Mouse (Mus musculus) midbrain, embryonic 10.5 days (tissue): ENCODE data around the gene Gm10318. TPM values are rescaled to one million over a fixed set of nuclear protein-coding genes. Genes with fewer than 3 reads are reported as not detected.
A peak's percentile ranks its signal among the peaks of the same experiment; 100 is the strongest.

ENCODE experiments used
- DNase-seq: peaks from one replicate; pipeline ENCODE4 v3.0.0-alpha.2; 2017; ENCODE audit warnings: low spot score
- H3K27ac ChIP-seq: fragments of 300-500 bp; sonication (generic); replicated peaks from 2 replicates; pipeline ENCODE4 v1.5.1; 2016; ENCODE audit warnings: mild to moderate bottlenecking
- H3K27me3 ChIP-seq: fragments of 300-500 bp; sonication (generic); 2 replicates; pipeline ENCODE4 v1.6.1; 2016; ENCODE audit warnings: low read depth, mild to moderate bottlenecking; ENCODE audit not compliant: poor library complexity, severe bottlenecking
- H3K36me3 ChIP-seq: fragments of 300-500 bp; sonication (generic); 2 replicates; pipeline ENCODE4 v1.6.1; 2016; ENCODE audit warnings: mild to moderate bottlenecking, moderate library complexity
- H3K4me1 ChIP-seq: fragments of 300-500 bp; sonication (generic); 2 replicates; pipeline ENCODE4 v1.6.1; 2016
- H3K4me3 ChIP-seq: fragments of 300-500 bp; sonication (generic); 2 replicates; pipeline ENCODE4 v1.5.1; 2016; ENCODE audit warnings: mild to moderate bottlenecking, moderate library complexity
- H3K9me3 ChIP-seq: fragments of 300-500 bp; sonication (generic); replicated peaks from 2 replicates; pipeline ENCODE4 v1.6.1; 2016; ENCODE audit warnings: mild to moderate bottlenecking
- WGBS: fragments of 180-500 bp; shearing (Covaris S2); methylation state at CpG from one replicate; pipeline ENCODE4 v1.1.7; 2016; 5-methylcytosine and 5-hydroxymethylcytosine counted together
- polyA plus RNA-seq: library from polyadenylated mRNA; unstranded; fragments of >200 nt; fragmentation: Nextera tagmentation; extraction: Ambion mirVana; gene quantifications from 2 replicates; pipeline ENCODE4 v1.2.1, GENCODE M21; 2016

The Gm10318 gene
- not detected in 2 replicates for polyA plus RNA-seq

DNA sequence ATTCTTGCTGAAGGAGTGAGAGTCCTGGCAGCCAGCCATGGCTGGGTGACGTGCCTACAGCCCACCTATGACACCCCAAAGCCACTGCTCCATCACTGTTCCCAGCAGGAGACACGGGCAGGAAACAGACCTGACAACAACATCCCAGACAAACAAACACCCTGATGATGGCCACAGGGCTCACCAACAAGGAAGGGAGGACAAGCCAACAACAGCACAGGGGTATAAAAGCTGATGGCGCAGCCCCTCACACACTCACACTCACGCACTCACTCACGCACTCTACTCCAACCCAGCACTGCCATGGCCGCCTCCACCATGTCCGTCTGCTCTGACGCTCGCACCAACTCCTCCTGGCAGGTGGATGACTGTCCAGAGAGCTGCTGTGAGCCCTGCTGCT, at the start of gene Gm10318:
Gene Gm10318 (plus strand): TSS at position 301 of the 400 bp plus-strand sequence.
- Histone ChIP-seq H3K27me3 (no peaks in the 10 kb centered on the region), H3K4me1 (0 out of 2 replicates have a peak, but pooled peaks cover 2% of the 10 kb centered on the region), H3K27ac (peak within 1 kb of the TSS; percentile 55), H3K36me3 (no peaks in the 10 kb centered on the region), H3K4me3 (no peak within 1 kb of the TSS), H3K9me3 (peaks cover 6% of the 10 kb centered on the region; the same call in 1 of the 2 replicates)
- WGBS = 78% methylated on average over 9 of the region's 9 CpGs
- DNase-seq = no peak

DNA sequence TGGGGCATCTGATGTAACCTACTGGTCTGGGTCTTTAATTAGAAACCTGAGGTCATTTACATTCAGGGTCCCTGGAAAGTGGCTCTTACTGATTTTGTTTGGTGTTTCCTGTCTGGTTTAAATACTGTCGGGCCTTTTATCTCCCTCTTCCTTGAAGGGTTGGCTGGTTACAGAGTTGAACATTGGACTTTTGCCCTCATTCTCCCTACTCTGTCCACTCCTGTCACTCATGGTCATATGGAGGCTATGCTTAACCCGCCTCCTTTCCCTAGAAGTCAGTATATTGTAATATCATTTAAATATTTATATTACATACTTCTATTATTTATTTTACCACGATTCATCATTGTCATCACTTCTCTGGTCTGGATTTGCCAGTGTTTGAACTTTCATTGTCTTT, 48.6 kb upstream of the Gm10318 start:
- WGBS = 87% methylated on average over 3 of the region's 3 CpGs
- no peaks in the 10 kb centered on the region; the same call in 1 of the 2 replicates for H3K4me1 ChIP-seq
- no peaks in the 10 kb centered on the region for H3K36me3 ChIP-seq
- no peak overlapping the region for H3K4me3 ChIP-seq
- H3K9me3 ChIP-seq = peaks cover 7% of the 10 kb centered on the region
- no peak overlapping the region for H3K27ac ChIP-seq
- no peaks in the 10 kb centered on the region for H3K27me3 ChIP-seq
- DNase-seq = no peak

DNA sequence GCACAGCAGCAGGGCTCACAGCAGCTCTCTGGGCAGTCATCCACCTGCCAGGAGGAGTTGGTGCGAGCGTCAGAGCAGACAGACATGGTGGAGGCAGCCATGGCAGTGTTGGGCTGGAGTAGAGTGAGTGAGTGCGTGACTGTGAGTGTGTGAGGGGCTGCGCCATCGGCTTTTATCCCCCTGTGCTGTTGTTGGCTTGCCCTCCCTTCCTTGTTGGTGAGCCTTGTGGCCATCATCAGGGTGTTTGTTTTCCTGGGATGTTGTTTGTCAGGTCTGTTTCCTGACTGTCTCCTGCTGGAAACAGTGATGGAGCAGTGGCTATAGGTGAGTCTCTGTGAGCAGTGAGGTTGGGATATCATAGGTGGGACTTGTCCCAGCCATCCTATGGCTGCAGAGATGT, 40.9 kb upstream of the Gm10318 start, which contains the start of gene Gm9507:
Gene Gm9507 (minus strand): TSS at position 101 of the 400 bp plus-strand sequence.
- 80% methylated on average over 5 of the region's 5 CpGs for WGBS
- Histone ChIP-seq H3K27ac (no peak within 1 kb of the TSS), H3K27me3 (no peaks in the 10 kb centered on the region), H3K4me3 (no peak within 1 kb of the TSS), H3K4me1 (peaks cover 6% of the 10 kb centered on the region; the same call in 1 of the 2 replicates), H3K9me3 (peaks cover 16% of the 10 kb centered on the region), H3K36me3 (no peaks in the 10 kb centered on the region)
- DNase-seq = no peak

DNA sequence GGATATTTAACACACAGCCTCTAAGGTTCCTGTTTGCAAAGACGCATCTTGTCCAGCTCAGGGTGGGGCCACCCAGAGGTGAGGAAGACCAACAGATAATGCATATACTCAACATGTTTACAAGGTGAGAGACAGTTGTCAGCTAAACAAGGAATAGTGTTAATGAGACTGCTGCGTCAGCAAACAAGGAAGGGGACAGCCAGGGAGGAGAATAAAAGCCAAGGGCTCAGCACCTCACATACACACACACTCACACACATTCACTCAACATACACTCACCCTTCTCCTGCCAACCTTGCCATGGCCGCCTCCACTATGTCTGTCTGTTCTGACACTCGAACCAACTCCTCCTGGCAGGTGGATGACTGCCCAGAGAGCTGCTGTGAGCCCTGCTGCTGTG, 38.3 kb upstream of the Gm10318 start, which contains the start of gene Gm2696:
Gene Gm2696 (plus strand): TSS at position 301 of the 400 bp plus-strand sequence.
- 57% methylated on average over 4 of the region's 4 CpGs for WGBS
- no peak for DNase-seq
- H3K27me3 ChIP-seq = no peaks in the 10 kb centered on the region
- H3K36me3 ChIP-seq = no peaks in the 10 kb centered on the region
- H3K27ac ChIP-seq = 0 out of 2 replicates have a peak within 1 kb of the TSS, but pooled peaks have one; percentile 28
- H3K4me3 ChIP-seq = no peak within 1 kb of the TSS
- peaks cover 7% of the 10 kb centered on the region for H3K9me3 ChIP-seq
- peaks cover 6% of the 10 kb centered on the region; the same call in 1 of the 2 replicates for H3K4me1 ChIP-seq

DNA sequence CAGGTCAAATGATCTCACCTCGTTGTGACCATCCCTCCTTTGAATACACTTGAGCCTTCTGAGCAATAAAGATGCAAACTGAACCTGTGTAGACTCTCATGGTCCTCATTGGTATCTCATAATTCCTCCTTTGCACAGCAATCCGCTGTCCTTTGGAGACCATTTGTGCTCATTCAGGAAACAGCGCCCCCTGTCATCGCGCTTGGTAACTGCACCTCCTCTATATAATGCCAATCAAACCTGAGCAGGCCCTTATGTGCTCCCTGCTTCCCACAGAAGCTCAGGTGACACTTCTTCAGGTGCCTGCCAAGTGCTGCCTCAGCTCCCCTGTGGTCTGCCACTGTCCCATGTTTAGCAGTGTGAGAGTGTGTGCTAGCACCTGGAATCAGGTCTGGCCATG, 37.1 kb upstream of the Gm10318 start:
- Histone ChIP-seq H3K27ac (no peak overlapping the region), H3K4me1 (peaks cover 9% of the 10 kb centered on the region), H3K27me3 (no peaks in the 10 kb centered on the region), H3K4me3 (no peak overlapping the region), H3K9me3 (no peaks in the 10 kb centered on the region; the same call in 1 of the 2 replicates), H3K36me3 (no peaks in the 10 kb centered on the region)
- peak; percentile 33 for DNase-seq
- 36% methylated on average over 5 of the region's 5 CpGs for WGBS

DNA sequence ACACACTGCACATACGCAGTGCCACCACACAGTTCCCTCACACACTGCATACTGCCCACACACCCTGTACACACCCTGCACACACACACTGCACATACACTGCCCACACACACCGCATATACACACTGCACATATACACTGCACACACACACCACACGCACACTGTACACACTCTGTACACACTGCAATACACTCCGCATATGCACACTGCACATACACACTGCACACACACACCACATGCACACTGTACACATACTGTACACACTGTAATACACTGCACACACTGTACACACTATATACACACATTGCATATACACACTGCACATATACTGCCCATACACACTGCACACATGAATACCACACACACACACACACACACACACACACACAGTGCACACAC, 34.1 kb upstream of the Gm10318 start:
- DNase-seq = no peak
- Histone ChIP-seq H3K27me3 (no peaks in the 10 kb centered on the region), H3K36me3 (no peaks in the 10 kb centered on the region), H3K9me3 (peaks cover 4% of the 10 kb centered on the region; the same call in 1 of the 2 replicates), H3K27ac (no peak overlapping the region), H3K4me3 (no peak overlapping the region), H3K4me1 (peaks cover 9% of the 10 kb centered on the region)
- WGBS = 94% methylated on average over 4 of the region's 4 CpGs

DNA sequence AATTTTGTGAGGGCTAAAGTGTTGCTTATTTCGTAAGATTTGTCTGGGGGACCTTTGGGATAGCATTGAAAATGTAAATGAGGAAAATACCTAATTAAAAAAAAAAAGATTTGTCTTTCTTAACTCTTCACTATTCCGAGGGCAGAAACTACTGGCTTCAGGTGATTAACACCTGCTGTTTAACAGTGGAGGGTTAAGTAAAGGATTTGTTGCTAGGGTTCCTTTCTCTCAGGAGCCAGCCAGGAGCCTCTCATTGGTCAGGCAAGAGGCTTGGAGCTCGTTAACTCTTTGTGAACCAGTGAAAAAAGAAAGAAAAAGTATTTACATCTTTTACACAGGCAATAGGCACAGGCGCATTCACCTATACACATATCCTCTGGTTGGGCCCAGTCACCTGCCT, 33.5 kb upstream of the Gm10318 start:
- no peaks in the 10 kb centered on the region for H3K36me3 ChIP-seq
- H3K27ac ChIP-seq = no peak overlapping the region
- peaks cover 10% of the 10 kb centered on the region; the same call in 1 of the 2 replicates for H3K9me3 ChIP-seq
- no peak for DNase-seq
- no peaks in the 10 kb centered on the region for H3K27me3 ChIP-seq
- H3K4me3 ChIP-seq = no peak overlapping the region
- WGBS = 25% methylated on average over 4 of the region's 4 CpGs
- H3K4me1 ChIP-seq = peaks cover 6% of the 10 kb centered on the region

DNA sequence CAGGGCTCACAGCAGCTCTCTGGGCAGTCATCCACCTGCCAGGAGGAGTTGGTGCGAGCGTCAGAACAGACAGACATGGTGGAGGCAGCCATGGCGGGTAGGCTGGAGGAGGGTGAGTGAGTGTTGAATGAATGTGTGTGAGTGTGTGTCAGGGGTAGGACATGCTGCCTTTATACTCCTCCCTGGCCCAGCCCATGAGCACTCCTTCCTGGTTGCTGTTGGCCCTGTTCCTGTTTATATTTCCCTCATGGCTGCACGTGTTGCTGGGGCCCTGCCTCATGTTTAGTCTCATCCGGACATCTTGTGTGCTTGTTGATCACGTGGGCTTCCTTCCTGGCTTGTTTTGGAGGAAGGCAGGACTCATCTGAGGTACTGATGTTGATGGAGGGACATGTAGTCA, 25.7 kb upstream of the Gm10318 start, which contains the start of gene Krtap10-4:
Gene Krtap10-4 (minus strand): TSS at position 145 of the 400 bp plus-strand sequence.
- no peak for DNase-seq
- Histone ChIP-seq H3K36me3 (no peaks in the 10 kb centered on the region), H3K4me1 (no peaks in the 10 kb centered on the region), H3K9me3 (peaks cover 10% of the 10 kb centered on the region; the same call in 1 of the 2 replicates), H3K27ac (no peak within 1 kb of the TSS), H3K27me3 (no peaks in the 10 kb centered on the region), H3K4me3 (no peak within 1 kb of the TSS)
- 73% methylated on average over 6 of the region's 6 CpGs for WGBS

DNA sequence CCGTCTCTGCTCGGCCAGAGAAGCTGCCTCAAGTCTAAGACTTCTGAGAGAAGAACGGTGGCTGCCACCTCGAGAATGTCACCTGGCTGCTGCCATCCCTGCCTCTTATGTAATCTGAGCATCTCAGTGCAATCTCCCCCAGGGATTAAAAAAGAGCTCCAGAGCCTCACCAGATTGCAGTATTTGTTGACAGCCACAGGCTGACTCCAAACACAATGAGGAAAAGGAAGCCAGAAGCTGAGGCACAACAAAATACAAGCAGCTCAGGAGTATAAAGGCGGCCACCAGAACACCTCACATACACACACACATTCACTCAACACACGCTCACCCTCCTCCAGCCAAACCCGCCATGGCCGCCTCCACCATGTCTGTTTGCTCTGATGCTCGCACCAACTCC, 17.0 kb upstream of the Gm10318 start, which contains the start of gene Krtap10-10:
Gene Krtap10-10 (plus strand): TSS at position 301 of the 400 bp plus-strand sequence.
- no peaks in the 10 kb centered on the region for H3K27me3 ChIP-seq
- no peak within 1 kb of the TSS for H3K4me3 ChIP-seq
- H3K36me3 ChIP-seq = no peaks in the 10 kb centered on the region
- no peaks in the 10 kb centered on the region; the same call in 1 of the 2 replicates for H3K9me3 ChIP-seq
- DNase-seq = no peak
- 80% methylated on average over 9 of the region's 9 CpGs for WGBS
- H3K4me1 ChIP-seq = no peaks in the 10 kb centered on the region
- no peak within 1 kb of the TSS for H3K27ac ChIP-seq

DNA sequence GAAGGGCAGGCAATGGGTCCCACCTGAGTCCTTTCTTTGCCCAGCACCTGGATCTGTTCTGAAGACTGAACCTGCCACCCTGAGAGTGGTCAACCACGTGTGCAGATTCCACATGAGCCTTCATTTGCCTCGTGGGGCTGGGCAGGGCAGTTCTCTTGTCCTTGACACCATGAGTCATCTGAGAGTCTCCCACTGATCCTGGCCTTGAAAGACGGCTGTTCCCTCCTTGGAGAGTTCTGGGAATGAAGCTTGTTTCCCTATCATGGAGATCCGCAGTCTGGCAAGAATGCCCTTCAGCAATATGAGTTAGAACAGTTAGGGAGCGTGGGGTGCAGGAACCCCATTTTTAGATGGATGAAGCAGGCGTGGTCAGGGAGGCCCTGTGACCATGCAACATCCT, 13.7 kb upstream of the Gm10318 start:
- 83% methylated on average over 6 of the region's 6 CpGs for WGBS
- peaks cover 9% of the 10 kb centered on the region; the same call in 1 of the 2 replicates for H3K9me3 ChIP-seq

DNA sequence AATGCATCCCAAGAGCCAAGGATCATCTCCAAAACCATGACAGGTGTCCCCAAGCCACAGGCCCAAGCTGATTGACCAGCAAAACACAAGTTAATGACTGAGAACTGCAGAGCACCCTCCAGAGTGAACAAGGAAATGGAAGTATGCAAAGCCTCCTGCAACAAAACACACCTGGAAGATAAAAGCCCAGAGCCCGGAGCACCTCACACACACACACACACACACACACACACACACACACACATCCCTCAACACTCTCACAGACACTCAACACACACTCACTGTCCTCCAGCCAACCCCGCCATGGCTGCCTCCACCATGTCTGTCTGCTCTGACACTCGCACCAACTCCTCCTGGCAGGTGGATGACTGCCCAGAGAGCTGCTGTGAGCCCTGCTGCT, 6.2 kb upstream of the Gm10318 start, which contains the start of gene Gm36176:
Gene Gm36176 (plus strand): TSS at position 301 of the 400 bp plus-strand sequence.
- no peak for DNase-seq
- H3K4me3 ChIP-seq = no peak within 1 kb of the TSS
- H3K27me3 ChIP-seq = no peaks in the 10 kb centered on the region
- H3K9me3 ChIP-seq = peaks cover 22% of the 10 kb centered on the region; the same call in 1 of the 2 replicates
- no peaks in the 10 kb centered on the region for H3K4me1 ChIP-seq
- H3K36me3 ChIP-seq = no peaks in the 10 kb centered on the region
- 65% methylated on average over 3 of the region's 3 CpGs for WGBS
- H3K27ac ChIP-seq = no peak within 1 kb of the TSS

More for the DNA sequence above, 13.7 kb upstream of the Gm10318 start:
- Histone ChIP-seq H3K27me3 (no peaks in the 10 kb centered on the region), H3K36me3 (no peaks in the 10 kb centered on the region), H3K27ac (no peak overlapping the region), H3K4me3 (no peak overlapping the region), H3K4me1 (no peaks in the 10 kb centered on the region)
- DNase-seq = no peak

DNA sequence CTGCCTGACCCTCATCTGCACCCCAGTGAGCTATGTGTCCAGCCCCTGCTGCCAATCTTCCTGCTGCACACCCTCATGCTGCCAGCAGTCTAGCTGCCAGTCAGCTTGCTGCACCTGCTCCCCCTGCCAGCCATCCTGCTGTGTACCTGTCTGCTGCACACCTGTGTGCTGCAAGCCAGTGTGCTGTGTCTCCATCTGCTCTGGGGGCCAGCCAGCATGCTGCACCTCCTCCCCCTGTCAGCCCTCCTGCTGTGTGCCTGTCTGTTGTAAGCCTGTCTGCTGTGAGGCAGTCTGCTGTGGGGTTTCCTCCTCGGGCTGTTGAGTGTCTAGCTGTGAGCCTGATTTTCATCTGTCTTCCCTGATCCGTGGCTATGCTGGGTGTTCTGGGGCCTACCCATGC, 5.7 kb upstream of the Gm10318 start:
- WGBS = 16% methylated on average over 2 of the region's 2 CpGs
- H3K36me3 ChIP-seq = no peaks in the 10 kb centered on the region
- DNase-seq = no peak
- H3K27me3 ChIP-seq = no peaks in the 10 kb centered on the region
- H3K4me1 ChIP-seq = no peaks in the 10 kb centered on the region
- H3K9me3 ChIP-seq = peaks cover 22% of the 10 kb centered on the region; the same call in 1 of the 2 replicates
- H3K4me3 ChIP-seq = no peak overlapping the region
- H3K27ac ChIP-seq = no peak overlapping the region

DNA sequence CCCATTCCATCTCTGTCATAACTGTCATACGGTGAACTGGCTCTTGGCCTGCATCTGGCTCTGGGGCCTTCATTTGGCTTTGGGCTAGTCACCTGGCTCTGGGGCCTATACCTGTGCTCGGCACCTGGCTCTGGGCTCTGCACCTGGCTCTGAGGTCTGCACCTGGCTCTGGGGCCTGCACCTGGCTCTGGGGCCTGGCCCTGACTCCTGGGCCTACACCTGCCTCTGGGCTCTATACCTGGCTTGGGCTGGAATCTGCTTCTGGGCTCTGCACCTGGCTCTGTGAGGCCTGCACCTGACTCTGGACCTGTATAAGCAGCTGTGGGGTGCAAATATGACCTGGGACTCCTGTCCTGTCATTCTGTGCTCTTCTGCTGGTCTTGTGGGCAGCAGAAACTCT, 5.1 kb upstream of the Gm10318 start:
- H3K36me3 ChIP-seq = no peaks in the 10 kb centered on the region
- H3K9me3 ChIP-seq = peaks cover 22% of the 10 kb centered on the region; the same call in 1 of the 2 replicates
- 67% methylated on average over 2 of the region's 2 CpGs for WGBS
- no peak overlapping the region for H3K4me3 ChIP-seq
- DNase-seq = no peak
- H3K27ac ChIP-seq = no peak overlapping the region
- no peaks in the 10 kb centered on the region for H3K27me3 ChIP-seq
- H3K4me1 ChIP-seq = no peaks in the 10 kb centered on the region
